Mouse (Mus musculus): Measurements from ENCODE around the gene 4930550C14Rik. TPM values are rescaled to one million over a fixed set of nuclear protein-coding genes. Genes with fewer than 3 reads are reported as not detected.

4930550C14Rik gene
- polyA plus RNA-seq, 1 experiment from 2014 or later = 1.3 TPM

DNA sequence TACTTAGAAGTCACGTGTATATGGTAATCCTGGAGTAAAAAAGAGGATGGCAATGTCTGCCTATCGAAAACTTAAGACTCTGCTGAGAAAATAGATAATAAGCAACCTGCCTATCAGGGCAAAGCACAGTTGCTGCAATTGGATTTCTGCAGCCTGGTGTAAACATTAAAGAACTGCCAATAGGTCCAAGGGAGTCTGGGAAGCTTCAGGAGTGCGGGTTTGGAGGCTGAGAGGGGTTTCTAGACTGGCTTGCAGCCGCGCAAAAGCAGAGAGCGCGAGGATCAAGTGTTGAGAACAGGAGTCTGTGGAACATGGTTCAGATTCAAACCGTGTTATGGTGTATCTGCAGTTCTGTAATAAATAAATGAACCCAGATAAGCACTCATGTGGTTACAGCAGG is 17.3 kb upstream of the 4930550C14Rik start:
- H3K4me2 ChIP-seq = peak overlapping the region; percentile 69
- ATAC-seq (ENCODE audit: insufficient number of reproducible peaks, low FRiP score, low TSS enrichment, low read depth) = 0 out of 2 replicates have a peak, but pooled peaks have one; percentile 15
- peaks cover 7% of the 10 kb centered on the region; the same call in 1 of the 2 replicates for H3K4me1 ChIP-seq
- 0 out of 2 replicates have a peak overlapping the region, but pooled peaks have one; percentile 97 for H3K9ac ChIP-seq
- H3K27ac ChIP-seq = peak overlapping the region; percentile 99
- H3K4me3 ChIP-seq = peak overlapping the region; percentile 76
- 8% methylated on average over 8 of the region's 8 CpGs for WGBS
- 0 out of 2 replicates have a peak, but pooled peaks cover 6% of the 10 kb centered on the region for H3K36me3 ChIP-seq
- H3K27me3 ChIP-seq = no peaks in the 10 kb centered on the region
- no peaks in the 10 kb centered on the region for H3K9me3 ChIP-seq

DNA sequence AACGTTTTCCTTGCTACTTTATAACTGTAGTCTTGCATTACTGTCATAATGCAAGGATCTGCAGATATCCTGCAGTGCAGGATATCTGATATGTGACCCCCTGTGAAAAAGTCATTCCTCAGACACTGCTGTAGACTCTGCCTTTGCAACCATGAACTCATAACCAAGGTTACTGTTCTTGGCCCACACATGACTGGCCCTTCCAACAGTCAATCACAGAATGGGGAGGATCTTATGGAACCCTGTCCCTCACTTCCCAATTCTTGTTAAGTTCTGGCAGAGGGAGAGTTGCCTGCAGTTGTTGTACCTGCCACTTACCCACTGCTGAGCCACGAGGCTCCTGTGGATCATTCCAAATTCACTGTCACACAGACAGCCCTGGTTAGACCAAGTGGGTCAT is 14.7 kb upstream of the 4930550C14Rik start:
- Histone ChIP-seq H3K27me3 (no peaks in the 10 kb centered on the region), H3K9ac (no peak overlapping the region), H3K4me3 (no peak overlapping the region), H3K4me1 (peaks cover 7% of the 10 kb centered on the region; the same call in 1 of the 2 replicates), H3K9me3 (no peaks in the 10 kb centered on the region), H3K36me3 (peaks cover 12% of the 10 kb centered on the region), H3K4me2 (no peak overlapping the region), H3K27ac (no peak overlapping the region)
- 54% methylated on average over 2 of the region's 2 CpGs for WGBS
- no peak for ATAC-seq (ENCODE audit: insufficient number of reproducible peaks, low FRiP score, low TSS enrichment, low read depth)

DNA sequence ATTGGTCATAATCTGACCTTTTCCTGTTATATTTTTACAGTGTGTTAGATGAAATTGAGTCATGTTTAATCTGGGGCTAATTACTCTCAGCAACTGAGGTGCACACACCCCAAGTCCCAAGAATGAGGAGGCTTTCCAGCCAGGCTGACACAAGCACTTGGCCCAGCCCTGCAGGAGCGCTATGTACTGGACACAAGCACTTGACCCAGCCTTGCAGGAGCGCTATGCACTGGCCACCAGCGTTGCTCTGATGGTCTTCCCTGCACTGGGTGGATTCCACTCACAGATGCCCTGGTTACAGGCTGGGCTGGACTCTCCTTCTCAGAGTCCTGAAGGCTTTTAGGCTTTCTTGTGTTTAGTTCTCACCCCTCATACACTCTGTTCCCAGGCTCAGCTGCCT is 13.0 kb upstream of the 4930550C14Rik start:
- peaks cover 7% of the 10 kb centered on the region; the same call in 1 of the 2 replicates for H3K4me1 ChIP-seq
- H3K36me3 ChIP-seq = peaks cover 12% of the 10 kb centered on the region
- WGBS = 88% methylated on average over 3 of the region's 3 CpGs
- ATAC-seq (ENCODE audit: insufficient number of reproducible peaks, low FRiP score, low TSS enrichment, low read depth) = no peak
- H3K9ac ChIP-seq = no peak overlapping the region
- H3K4me3 ChIP-seq = no peak overlapping the region
- H3K27ac ChIP-seq = no peak overlapping the region
- H3K9me3 ChIP-seq = no peaks in the 10 kb centered on the region
- no peaks in the 10 kb centered on the region for H3K27me3 ChIP-seq
- no peak overlapping the region for H3K4me2 ChIP-seq

DNA sequence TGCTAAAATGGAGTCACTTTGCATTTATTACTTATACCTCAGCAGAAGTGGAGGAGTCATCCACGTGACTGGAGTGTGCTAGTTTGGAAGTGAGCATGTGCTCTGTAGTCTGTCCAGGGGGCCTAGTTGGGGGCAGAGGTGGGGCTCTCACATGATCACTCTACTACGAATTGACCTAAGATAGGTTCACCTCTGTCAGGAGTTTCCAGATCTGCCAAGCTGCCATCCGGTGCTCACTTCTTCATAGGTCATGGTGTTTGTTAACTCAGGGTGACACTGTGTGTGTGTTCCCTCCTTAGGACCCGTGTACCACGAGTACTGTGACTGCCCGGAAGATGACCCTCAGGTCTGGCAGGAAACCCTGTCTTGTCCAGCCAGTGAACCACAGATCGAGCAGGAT is 12.0 kb upstream of the 4930550C14Rik start:
- peaks cover 12% of the 10 kb centered on the region for H3K36me3 ChIP-seq
- H3K4me2 ChIP-seq = no peak overlapping the region
- peaks cover 5% of the 10 kb centered on the region; the same call in 1 of the 2 replicates for H3K4me1 ChIP-seq
- no peak for ATAC-seq (ENCODE audit: insufficient number of reproducible peaks, low FRiP score, low TSS enrichment, low read depth)
- H3K27ac ChIP-seq = no peak overlapping the region
- no peaks in the 10 kb centered on the region for H3K9me3 ChIP-seq
- no peak overlapping the region for H3K4me3 ChIP-seq
- 77% methylated on average over 7 of the region's 7 CpGs for WGBS
- H3K27me3 ChIP-seq = no peaks in the 10 kb centered on the region
- H3K9ac ChIP-seq = no peak overlapping the region

DNA sequence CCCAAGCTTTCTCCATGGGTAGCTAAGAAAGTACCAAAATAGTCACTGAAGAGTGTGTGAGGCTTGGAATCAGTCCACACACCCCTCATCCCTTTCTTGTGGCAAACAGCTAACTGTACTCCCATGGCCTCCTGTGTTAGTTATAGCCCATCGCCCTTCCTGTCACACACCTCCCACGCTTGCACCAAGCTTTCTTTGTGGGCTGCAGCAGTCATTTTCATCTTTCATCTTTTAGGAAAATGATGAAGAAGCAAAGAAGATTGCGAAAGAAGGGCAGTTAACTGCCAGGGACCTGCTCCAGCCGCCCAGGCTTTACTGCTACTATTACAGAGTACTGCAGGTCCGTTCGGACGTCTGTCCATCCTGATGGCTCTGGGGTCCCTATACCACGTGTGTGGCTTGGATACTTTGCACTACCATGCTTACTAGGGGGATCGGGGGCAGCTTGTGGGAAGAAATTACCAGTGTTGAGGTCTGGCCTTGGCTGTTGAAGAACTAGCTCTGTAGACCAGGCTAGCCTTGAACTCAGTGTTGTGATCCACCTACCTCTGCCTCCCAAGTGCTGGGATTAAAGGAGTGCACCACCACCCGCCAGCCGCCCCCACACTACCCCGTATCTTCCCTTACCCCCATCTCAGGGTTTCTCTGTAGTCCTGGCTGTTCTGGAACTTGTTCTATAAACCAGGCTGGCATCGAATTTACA is 4.3 kb upstream of the 4930550C14Rik start:
- WGBS = 83% methylated on average over 13 of the region's 13 CpGs
- peaks cover 10% of the 10 kb centered on the region for H3K4me1 ChIP-seq
- no peak overlapping the region for H3K4me2 ChIP-seq
- ATAC-seq (ENCODE audit: insufficient number of reproducible peaks, low FRiP score, low TSS enrichment, low read depth) = no peak
- H3K4me3 ChIP-seq = no peak overlapping the region
- no peak overlapping the region for H3K27ac ChIP-seq
- H3K27me3 ChIP-seq = no peaks in the 10 kb centered on the region
- H3K36me3 ChIP-seq = peaks cover 6% of the 10 kb centered on the region; the same call in 1 of the 2 replicates
- no peak overlapping the region for H3K9ac ChIP-seq
- no peaks in the 10 kb centered on the region for H3K9me3 ChIP-seq

DNA sequence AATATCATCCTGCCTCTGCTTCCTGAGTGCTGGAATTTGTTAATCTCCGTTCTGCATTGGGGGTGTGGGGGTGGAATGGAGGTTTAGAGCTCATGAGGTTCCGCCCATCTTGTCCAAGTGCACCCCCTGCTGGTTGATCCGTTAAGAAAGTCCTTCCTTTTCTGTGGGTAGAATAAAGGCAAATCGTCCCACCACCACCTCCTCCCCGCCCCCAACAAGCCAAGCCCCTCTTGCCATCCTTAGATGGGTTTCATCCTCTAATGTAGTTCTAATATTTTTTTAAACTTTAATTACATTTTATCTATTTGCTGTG is 3.8 kb upstream of the 4930550C14Rik start:
- H3K36me3 ChIP-seq = peaks cover 6% of the 10 kb centered on the region; the same call in 1 of the 2 replicates
- ATAC-seq (ENCODE audit: insufficient number of reproducible peaks, low FRiP score, low TSS enrichment, low read depth) = no peak
- no peak overlapping the region for H3K9ac ChIP-seq
- H3K4me1 ChIP-seq = peaks cover 15% of the 10 kb centered on the region
- H3K4me2 ChIP-seq = no peak overlapping the region
- no peak overlapping the region for H3K27ac ChIP-seq
- H3K4me3 ChIP-seq = no peak overlapping the region
- H3K27me3 ChIP-seq = no peaks in the 10 kb centered on the region
- WGBS = 18% methylated on average over 5 of the region's 5 CpGs
- no peaks in the 10 kb centered on the region for H3K9me3 ChIP-seq

DNA sequence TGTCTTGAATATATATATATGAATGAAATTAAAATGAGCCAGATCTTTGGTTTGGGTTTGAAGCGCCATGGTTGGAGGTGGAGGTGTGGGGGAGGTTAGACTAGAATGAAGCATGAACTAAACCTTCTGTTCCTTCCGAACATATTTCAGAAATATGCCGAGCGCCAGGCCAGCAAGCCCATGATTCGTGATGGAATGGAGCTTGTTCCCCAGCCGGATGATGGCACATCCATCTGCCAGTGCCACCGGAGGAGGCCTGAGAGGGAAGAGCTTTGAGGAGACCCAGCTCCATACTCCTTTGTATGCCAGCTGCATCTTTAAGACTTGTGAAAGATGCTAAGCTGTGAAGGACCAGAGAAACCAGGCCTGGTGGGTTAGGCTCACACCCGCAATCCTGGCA is 2.6 kb upstream of the 4930550C14Rik start:
- no peak overlapping the region for H3K9ac ChIP-seq
- no peak for ATAC-seq (ENCODE audit: insufficient number of reproducible peaks, low FRiP score, low TSS enrichment, low read depth)
- no peaks in the 10 kb centered on the region for H3K9me3 ChIP-seq
- no peak overlapping the region for H3K4me3 ChIP-seq
- H3K27me3 ChIP-seq = no peaks in the 10 kb centered on the region
- peaks cover 6% of the 10 kb centered on the region; the same call in 1 of the 2 replicates for H3K36me3 ChIP-seq
- no peak overlapping the region for H3K27ac ChIP-seq
- 91% methylated on average over 8 of the region's 8 CpGs for WGBS
- peaks cover 15% of the 10 kb centered on the region for H3K4me1 ChIP-seq
- no peak overlapping the region for H3K4me2 ChIP-seq

DNA sequence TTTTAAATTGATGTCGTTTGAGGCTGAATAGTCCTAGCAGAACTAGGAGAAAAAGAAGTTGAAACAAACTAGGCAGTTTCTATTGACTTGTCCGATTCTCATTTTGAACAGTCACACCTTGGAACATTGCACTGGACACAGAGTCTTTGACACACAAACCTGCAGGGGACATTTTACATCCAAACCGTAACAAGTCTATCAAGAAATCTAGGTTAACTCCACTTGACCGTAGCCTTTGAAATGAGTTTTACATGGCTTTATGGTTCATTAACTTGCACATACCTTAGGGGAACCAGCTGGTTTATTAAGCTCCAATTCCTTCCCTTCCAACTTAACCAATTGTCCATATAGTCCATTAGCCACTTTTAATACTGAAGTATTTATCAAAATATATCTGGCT is 1.4 kb upstream of the 4930550C14Rik start:
- no peaks in the 10 kb centered on the region for H3K27me3 ChIP-seq
- H3K27ac ChIP-seq = no peak overlapping the region
- no peak for ATAC-seq (ENCODE audit: insufficient number of reproducible peaks, low FRiP score, low TSS enrichment, low read depth)
- H3K9me3 ChIP-seq = no peaks in the 10 kb centered on the region
- H3K4me3 ChIP-seq = no peak overlapping the region
- peaks cover 15% of the 10 kb centered on the region for H3K4me1 ChIP-seq
- 58% methylated on average over 4 of the region's 4 CpGs for WGBS
- H3K36me3 ChIP-seq = peaks cover 6% of the 10 kb centered on the region; the same call in 1 of the 2 replicates
- H3K9ac ChIP-seq = no peak overlapping the region
- H3K4me2 ChIP-seq = no peak overlapping the region

DNA sequence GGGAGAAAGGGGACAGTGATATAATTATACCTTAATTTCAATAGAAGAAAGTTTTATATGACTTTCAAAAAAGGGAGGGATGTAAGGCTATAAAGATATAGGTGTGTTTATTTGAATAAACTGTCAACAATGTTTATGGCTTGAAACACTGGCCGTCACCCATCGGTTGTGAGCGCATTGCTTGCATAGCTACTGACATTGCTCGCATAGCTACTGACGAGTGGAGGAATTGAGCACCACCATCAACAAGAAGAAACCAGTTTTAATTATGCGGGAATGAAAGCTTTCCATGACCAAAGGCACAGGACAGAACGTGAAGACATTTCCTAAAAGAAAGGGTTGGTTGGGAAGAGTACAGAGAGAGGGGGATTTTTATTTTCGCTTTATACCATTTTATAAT is 979 bp upstream of the 4930550C14Rik start:
- ATAC-seq (ENCODE audit: insufficient number of reproducible peaks, low FRiP score, low TSS enrichment, low read depth) = no peak
- no peak overlapping the region for H3K27ac ChIP-seq
- peaks cover 15% of the 10 kb centered on the region for H3K4me1 ChIP-seq
- H3K27me3 ChIP-seq = no peaks in the 10 kb centered on the region
- H3K4me3 ChIP-seq = no peak overlapping the region
- peaks cover 6% of the 10 kb centered on the region; the same call in 1 of the 2 replicates for H3K36me3 ChIP-seq
- no peak overlapping the region for H3K4me2 ChIP-seq
- H3K9ac ChIP-seq = no peak overlapping the region
- H3K9me3 ChIP-seq = no peaks in the 10 kb centered on the region
- 65% methylated on average over 8 of the region's 8 CpGs for WGBS

DNA sequence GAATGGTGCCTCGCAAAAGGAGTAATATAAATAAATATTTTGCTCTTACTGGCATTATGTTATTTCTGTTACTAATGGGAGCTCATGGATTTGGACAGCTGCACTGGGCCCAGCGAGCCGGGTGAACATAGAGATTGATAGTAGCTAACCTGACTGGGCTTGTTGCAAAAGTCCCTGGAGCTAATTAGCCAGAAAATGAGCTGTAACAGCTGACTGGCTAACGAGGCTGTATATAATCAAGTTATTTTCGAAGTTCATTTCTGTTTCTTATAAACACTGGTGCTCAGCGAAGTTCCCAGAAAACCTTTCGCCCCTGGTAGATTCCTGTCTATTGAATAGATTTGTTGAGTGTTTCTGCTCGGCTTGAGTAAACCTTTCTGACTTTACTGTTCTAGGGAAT is 866 bp downstream of the 4930550C14Rik start:
- peak overlapping the region; percentile 45; the same call in 1 of the 2 replicates for H3K4me2 ChIP-seq
- no peak for ATAC-seq (ENCODE audit: insufficient number of reproducible peaks, low FRiP score, low TSS enrichment, low read depth)
- H3K4me3 ChIP-seq = peak overlapping the region; percentile 21; the same call in 1 of the 2 replicates
- no peak overlapping the region for H3K9ac ChIP-seq
- H3K9me3 ChIP-seq = no peaks in the 10 kb centered on the region
- 28% methylated on average over 8 of the region's 8 CpGs for WGBS
- peak overlapping the region; percentile 70; the same call in 1 of the 2 replicates for H3K27ac ChIP-seq
- H3K36me3 ChIP-seq = peaks cover 6% of the 10 kb centered on the region; the same call in 1 of the 2 replicates
- H3K27me3 ChIP-seq = no peaks in the 10 kb centered on the region
- H3K4me1 ChIP-seq = peaks cover 15% of the 10 kb centered on the region

DNA sequence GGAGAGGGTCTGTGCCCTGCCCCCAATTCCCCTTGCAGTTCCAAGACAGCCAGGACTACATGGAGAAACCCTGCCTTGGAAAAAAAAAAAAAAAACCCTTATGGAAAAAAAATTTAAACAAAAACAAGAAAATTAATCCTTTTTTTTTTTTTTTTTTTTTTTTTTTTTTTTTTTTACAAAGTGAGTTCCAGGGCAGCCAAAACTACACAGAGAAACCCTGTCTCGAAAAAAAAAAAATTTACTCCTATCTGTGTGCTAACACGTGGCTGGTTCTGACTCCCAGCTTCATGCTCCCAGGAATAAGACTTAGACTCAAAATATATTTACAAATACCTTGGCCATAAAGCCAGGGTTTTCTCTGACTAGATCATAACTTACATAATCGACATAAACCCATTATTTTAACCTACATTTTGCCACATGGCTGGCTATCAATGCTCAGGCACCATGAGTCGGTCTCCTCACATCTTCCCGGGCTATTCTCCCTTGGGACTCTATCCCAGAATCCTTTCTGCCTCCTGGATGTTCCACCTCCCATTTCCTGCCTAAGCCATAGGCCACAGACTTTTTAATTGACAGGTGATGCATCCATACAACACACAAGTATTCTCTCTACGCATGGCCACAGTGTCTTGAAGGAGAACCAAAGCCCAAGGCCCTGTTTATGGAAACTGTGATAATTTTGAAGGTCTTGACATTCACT is 2.1 kb downstream of the 4930550C14Rik start:
- WGBS = 78% methylated on average over 6 of the region's 6 CpGs
- no peak for ATAC-seq (ENCODE audit: insufficient number of reproducible peaks, low FRiP score, low TSS enrichment, low read depth)
- Histone ChIP-seq H3K9me3 (no peaks in the 10 kb centered on the region), H3K4me1 (peaks cover 15% of the 10 kb centered on the region), H3K27ac (no peak overlapping the region), H3K4me3 (no peak overlapping the region), H3K4me2 (no peak overlapping the region), H3K9ac (no peak overlapping the region), H3K27me3 (no peaks in the 10 kb centered on the region), H3K36me3 (peaks cover 6% of the 10 kb centered on the region; the same call in 1 of the 2 replicates)

Measured in limb, embryonic 15.5 days (tissue).